Mouse (Mus musculus) cerebellum, postnatal 14 days (tissue): ENCODE data around the gene Esp8.
"Not testable (repeated sequence)": the region's sequence is repeated elsewhere in the genome, so short reads cannot be mapped to it uniquely, and the experiment has no call there.

ENCODE experiments used
- DNase-seq, 2 experiments: peaks; one replicate each; pipeline ENCODE4 v3.0.0; 2021; ENCODE audit warnings: mixed read lengths in 2 of 2

Esp8 gene

DNA sequence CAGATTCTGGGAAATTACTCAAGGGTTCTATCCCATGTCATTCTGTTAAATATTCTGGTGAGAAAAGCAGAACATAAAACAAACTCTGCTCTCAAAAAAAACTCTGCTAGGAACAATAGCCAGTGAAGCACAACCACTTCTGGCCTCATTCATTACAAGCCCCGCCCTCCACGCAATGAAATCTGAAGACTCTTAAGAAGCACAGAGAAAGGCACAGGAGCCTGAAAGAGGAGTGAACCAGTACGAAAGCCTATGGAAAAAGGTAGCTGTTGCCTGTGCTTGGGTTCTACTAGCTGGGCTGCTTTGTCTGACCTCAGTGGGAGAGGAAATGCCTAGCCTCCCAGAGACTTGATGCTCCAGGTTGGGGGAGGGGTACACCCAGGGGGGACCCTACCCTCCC lies at the start of gene Esp8:
Gene Esp8 (plus strand): TSS at position 205 of the 400 bp plus-strand sequence.
- no peak for DNase-seq

DNA sequence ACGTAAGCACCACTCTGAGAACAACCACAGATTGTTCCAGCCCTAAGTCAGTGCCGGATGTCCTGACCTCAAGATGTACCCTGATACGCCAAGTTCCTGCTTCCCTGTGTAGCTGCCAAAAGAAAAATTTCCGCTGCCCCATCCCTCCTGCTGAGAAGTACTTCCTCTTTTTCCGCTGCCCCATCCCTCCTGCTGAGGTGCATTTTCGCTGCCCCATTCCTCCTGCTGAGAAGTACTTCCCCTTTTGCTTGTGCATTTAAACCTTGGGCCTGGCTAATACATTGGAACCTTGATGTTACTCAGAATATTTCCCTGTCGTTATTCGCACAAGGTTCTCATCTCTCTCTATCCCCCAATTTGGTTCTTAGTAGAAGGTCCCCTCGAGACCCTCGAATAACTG lies 36.3 kb upstream of the Esp8 start:
- DNase-seq = not testable (repeated sequence)

DNA sequence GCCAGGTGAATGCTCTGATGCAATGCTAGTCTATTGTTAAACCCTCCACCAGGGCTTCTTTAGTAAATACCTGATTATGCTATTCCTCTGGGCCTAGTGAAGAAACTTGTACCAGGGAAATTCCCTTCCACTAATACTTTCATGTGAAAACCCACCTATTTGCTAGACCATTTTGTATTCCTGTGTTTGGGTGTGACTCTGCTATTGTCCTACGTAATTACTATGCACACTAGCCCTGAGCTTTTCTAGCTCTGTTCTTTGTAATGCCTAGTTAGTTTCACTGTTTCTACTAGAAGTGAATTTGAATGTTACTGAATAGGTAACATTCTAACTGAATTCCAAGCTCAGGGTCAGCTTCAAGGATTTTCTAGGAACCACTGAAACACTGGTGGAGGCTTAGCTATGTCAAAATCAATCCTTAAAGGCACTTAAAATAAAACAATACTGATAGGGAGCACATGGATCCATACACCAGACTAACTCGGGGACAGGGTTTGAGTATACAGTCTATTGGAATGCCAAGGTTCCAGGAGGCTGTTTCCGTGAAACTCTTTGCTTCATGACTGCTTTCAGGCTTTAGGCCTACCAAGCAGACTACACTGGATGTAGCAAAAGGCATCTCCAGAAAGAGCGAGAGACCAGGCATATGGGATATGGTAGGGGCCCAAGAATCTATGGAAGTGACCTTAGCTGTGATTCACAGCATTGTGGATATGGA lies 24.2 kb upstream of the Esp8 start:
- DNase-seq = not testable (repeated sequence)

DNA sequence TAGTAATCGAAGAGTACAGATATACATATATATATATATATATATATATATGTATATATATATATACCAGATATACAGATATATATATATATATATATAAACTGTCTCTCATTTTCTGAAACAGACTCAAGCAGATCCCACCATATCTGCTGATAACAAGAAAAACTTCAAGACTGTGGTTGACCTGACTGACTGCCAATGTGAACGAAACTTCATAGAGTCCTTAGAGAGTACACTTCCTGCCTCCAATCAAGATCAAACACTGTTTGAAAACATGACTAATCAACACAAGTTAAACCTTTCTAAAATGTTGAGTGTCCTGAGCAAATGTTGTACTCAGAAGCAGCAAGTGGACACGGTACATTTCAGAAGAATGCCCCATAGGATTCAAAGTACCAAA lies 10.0 kb downstream of the Esp8 start:
- DNase-seq = no peak

DNA sequence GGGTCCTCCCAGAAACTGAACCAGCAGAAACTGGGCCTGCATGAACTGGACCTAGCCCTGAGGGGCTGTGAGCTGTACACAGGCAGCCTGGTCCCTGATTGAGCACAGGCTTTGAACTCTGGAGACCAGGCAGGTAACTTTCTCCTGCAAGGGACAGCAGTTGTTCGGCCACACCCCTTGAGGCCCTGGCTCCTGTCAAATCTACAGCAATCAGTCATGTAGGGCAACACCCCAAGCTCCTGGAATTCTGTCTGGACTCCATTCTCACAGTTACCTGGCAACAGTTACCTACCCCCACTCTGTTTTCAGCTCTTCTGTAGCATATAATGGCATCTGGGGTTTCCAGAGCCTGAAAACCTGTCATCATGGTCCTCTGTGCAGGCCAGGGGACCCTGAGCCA lies 11.3 kb downstream of the Esp8 start:
- no peak for DNase-seq

DNA sequence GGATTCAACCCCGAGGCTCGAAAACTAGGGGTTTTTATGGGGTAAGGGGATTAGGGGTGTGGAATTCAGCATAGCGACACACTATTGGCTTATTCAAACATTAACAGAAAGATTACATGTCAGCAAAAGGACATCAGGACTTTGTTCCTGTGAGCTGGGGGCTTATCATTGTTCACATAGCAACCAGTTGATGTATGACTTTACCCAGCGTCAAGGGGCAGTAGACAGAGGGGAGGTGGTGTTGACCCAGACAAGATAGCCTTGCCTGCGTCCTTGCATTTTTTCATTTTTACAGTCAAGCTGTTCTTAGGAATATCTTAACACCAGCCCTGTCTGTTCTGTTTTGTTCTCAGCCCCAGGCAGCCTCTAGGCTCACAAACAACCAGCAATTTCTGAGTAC lies 27.2 kb downstream of the Esp8 start:
- not testable (repeated sequence) for DNase-seq

- DNase-seq = no peak
Observed at GRCm38 (mm10) chr17:40553470-40553869, 33.6 kb downstream of the Esp8 start.

DNA sequence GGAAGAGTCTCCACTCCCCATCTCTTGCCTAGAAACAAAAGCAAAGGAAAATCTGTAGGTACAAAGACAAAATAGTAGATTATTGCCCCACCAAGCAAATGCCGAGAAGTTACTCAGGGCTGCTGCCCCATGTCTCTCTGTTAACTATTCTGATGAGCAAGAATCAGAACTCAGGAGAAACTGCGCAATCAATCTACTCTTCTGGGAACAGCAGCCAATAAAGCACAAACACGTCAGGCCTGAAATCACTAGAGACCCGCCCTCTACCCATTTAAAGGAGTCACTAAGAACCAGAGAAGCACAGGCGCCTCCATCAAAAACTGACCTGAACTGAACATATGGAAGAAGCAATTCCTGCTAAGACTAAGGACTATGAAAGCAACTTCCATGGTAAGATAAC lies 41.4 kb downstream of the Esp8 start, which contains the start of gene Esp6:
Gene Esp6 (plus strand): TSS at position 301 of the 400 bp plus-strand sequence.
- DNase-seq = no peak
